Mouse (Mus musculus) midbrain, postnatal 0 days (tissue): ENCODE measurements around the gene Ccdc158. TPM values are rescaled to one million over a fixed set of nuclear protein-coding genes. Genes with fewer than 3 reads are reported as not detected.

ENCODE experiments used
- ATAC-seq: fragments of 200-750 bp; cut with Nextera tagmentation; 2 replicates; pipeline ENCODE4 v1.8.0; 2017; ENCODE audit warnings: moderate number of reproducible peaks, mild to moderate bottlenecking, moderate TSS enrichment, moderate library complexity; ENCODE audit not compliant: low FRiP score
- DNase-seq: peaks from one replicate; pipeline ENCODE4 v3.0.0-alpha.2; 2015; ENCODE audit warnings: low spot score
- H3K27ac ChIP-seq: fragments of 300-500 bp; sonication (generic); 2 replicates; pipeline ENCODE4 v1.5.1; 2014; ENCODE audit warnings: low read depth, mild to moderate bottlenecking, low read length, mixed read lengths
- H3K27me3 ChIP-seq: fragments of 300-500 bp; sonication (generic); 2 replicates; pipeline ENCODE4 v1.6.1; 2014; ENCODE audit warnings: low read length, control low read depth, mixed read lengths; ENCODE audit not compliant: insufficient read depth
- H3K36me3 ChIP-seq: fragments of 300-500 bp; sonication (generic); 2 replicates; pipeline ENCODE4 v1.6.1; 2014; ENCODE audit warnings: low read length, control low read depth, mixed read lengths; ENCODE audit not compliant: insufficient read depth
- H3K4me1 ChIP-seq: fragments of 300-500 bp; sonication (generic); 2 replicates; pipeline ENCODE4 v1.6.1; 2014; ENCODE audit warnings: mild to moderate bottlenecking, control low read depth, antibody characterized with exemption, low read length, mixed read lengths; ENCODE audit not compliant: insufficient read depth
- H3K4me2 ChIP-seq: fragments of 300-500 bp; sonication (generic); 2 replicates; pipeline ENCODE4 v1.6.1; 2014; ENCODE audit warnings: low read depth, mild to moderate bottlenecking, low read length, mixed read lengths; ENCODE audit not compliant: poor library complexity, severe bottlenecking
- H3K4me3 ChIP-seq: fragments of 300-500 bp; sonication (generic); 2 replicates; pipeline ENCODE4 v1.5.1; 2014; ENCODE audit warnings: low read depth, mild to moderate bottlenecking, low read length, moderate library complexity
- H3K9ac ChIP-seq: fragments of 300-500 bp; sonication (generic); replicated peaks from 2 replicates; pipeline ENCODE4 v1.6.1; 2014; ENCODE audit warnings: mild to moderate bottlenecking, low read length, moderate library complexity, mixed read lengths; ENCODE audit not compliant: poor library complexity, severe bottlenecking
- H3K9me3 ChIP-seq: fragments of 300-500 bp; sonication (generic); 2 replicates; pipeline ENCODE4 v1.6.1; 2016; ENCODE audit warnings: low read length, control low read depth
- CTCF ChIP-seq: IDR thresholded peaks from 2 replicates; pipeline ENCODE4 v1.5.1; 2016; ENCODE audit warnings: antibody characterized with exemption, mild to moderate bottlenecking
- WGBS: fragments of 180-500 bp; shearing (Covaris S2); extraction: QIAGEN DNeasy Blood & Tissue Kit; methylation state at CpG from one replicate; pipeline ENCODE4 v1.1.7; 2014; 5-methylcytosine and 5-hydroxymethylcytosine counted together
- polyA plus RNA-seq: library from polyadenylated mRNA; unstranded; fragments of >200 nt; fragmentation: Nextera tagmentation; extraction: Ambion mirVana; gene quantifications from 2 replicates; pipeline ENCODE4 v1.2.1, GENCODE M21; 2015
- total RNA-seq: library from RNA; depleted of rRNA; stranded (reverse); fragments of >200 nt; gene quantifications from 2 replicates; pipeline ENCODE4 v1.2.3, GENCODE M21; 2014

Gene Ccdc158
- total and polyA plus RNA-seq, 2 experiments from 2014 or later, result 0.44 to 0.52 TPM

- no peak overlapping the region for H3K4me3 ChIP-seq
- no peak for ATAC-seq
- H3K27me3 ChIP-seq, result no peaks in the 10 kb centered on the region
- H3K9me3 ChIP-seq, result no peaks in the 10 kb centered on the region
- no peaks in the 10 kb centered on the region for H3K36me3 ChIP-seq
- no peak overlapping the region for H3K4me2 ChIP-seq
- H3K27ac ChIP-seq, result no peak overlapping the region
- 68% methylated on average over 5 of the region's 5 CpGs for WGBS
- no peaks in the 10 kb centered on the region for H3K4me1 ChIP-seq
- TF ChIP-seq CTCF, result no peak
- H3K9ac ChIP-seq, result no peak overlapping the region
- no peak for DNase-seq
These were observed 53.2 kb downstream of the Ccdc158 start for GRCm38 (mm10) chr5:92621883-92622282.

GRCm38 (mm10) chr5:92612756-92613155 lies 62.3 kb downstream of the Ccdc158 start:
- TF ChIP-seq CTCF, result no peak
- 80% methylated on average over 4 of the region's 4 CpGs for WGBS

GRCm38 (mm10) chr5:92607492-92608229 lies 67.4 kb downstream of the Ccdc158 start:
- Histone ChIP-seq H3K4me1 (no peaks in the 10 kb centered on the region), H3K9ac (no peak overlapping the region), H3K36me3 (no peaks in the 10 kb centered on the region), H3K27me3 (no peaks in the 10 kb centered on the region), H3K4me2 (no peak overlapping the region), H3K9me3 (no peaks in the 10 kb centered on the region), H3K4me3 (no peak overlapping the region), H3K27ac (no peak overlapping the region)
- TF ChIP-seq CTCF, result no peak
- no peak for ATAC-seq
- DNase-seq, result no peak
- 90% methylated on average over 5 of the region's 5 CpGs for WGBS

More at GRCm38 (mm10) chr5:92612756-92613155, 62.3 kb downstream of the Ccdc158 start:
- Histone ChIP-seq H3K27me3 (no peaks in the 10 kb centered on the region), H3K4me2 (no peak overlapping the region), H3K36me3 (no peaks in the 10 kb centered on the region), H3K9ac (no peak overlapping the region), H3K9me3 (no peaks in the 10 kb centered on the region), H3K4me3 (no peak overlapping the region), H3K4me1 (no peaks in the 10 kb centered on the region), H3K27ac (no peak overlapping the region)
- no peak for DNase-seq
- no peak for ATAC-seq

GRCm38 (mm10) chr5:92604452-92605247 lies 70.4 kb downstream of the Ccdc158 start:
- Histone ChIP-seq H3K9ac (no peak overlapping the region), H3K36me3 (no peaks in the 10 kb centered on the region), H3K4me3 (no peak overlapping the region), H3K4me1 (no peaks in the 10 kb centered on the region), H3K27me3 (peaks cover 4% of the 10 kb centered on the region; the same call in 1 of the 2 replicates), H3K27ac (no peak overlapping the region), H3K9me3 (no peaks in the 10 kb centered on the region), H3K4me2 (no peak overlapping the region)
- WGBS, result 61% methylated on average over 10 of the region's 10 CpGs
- 0 out of 2 replicates have a peak, but pooled peaks have one; percentile 14 for ATAC-seq
- TF ChIP-seq CTCF, result no peak
- peak; percentile 77 for DNase-seq

- under 1% methylated on average over 45 of the region's 69 CpGs for WGBS
- Histone ChIP-seq H3K4me3 (peak within 1 kb of the TSS; percentile 66), H3K9me3 (no peaks in the 10 kb centered on the region), H3K4me2 (peak within 1 kb of the TSS; percentile 93), H3K9ac (peak within 1 kb of the TSS; percentile 64), H3K4me1 (no peaks in the 10 kb centered on the region), H3K27me3 (peaks cover 4% of the 10 kb centered on the region; the same call in 1 of the 2 replicates), H3K27ac (no peak within 1 kb of the TSS), H3K36me3 (no peaks in the 10 kb centered on the region)
- peak; percentile 50 for DNase-seq
- TF ChIP-seq CTCF, result no peak; the same call in 1 of the 2 replicates
- peak; percentile 77 for ATAC-seq
These were observed 72.1 kb downstream of the Ccdc158 start, which contains the start of gene Stbd1 for GRCm38 (mm10) chr5:92602691-92603690. Gene Stbd1 (plus strand): TSS chr5:92603041.
